Mouse (Mus musculus): ENCODE measurements at regions not wholly inside any gene's neighbourhood (a gene's known extent, or its start where the extent isn't known, plus 50 kb on each side); places are given as distances from the start of the nearest gene placed in this dataset.

GRCm38 (mm10) chr2:166429918-166430317 is 274.5 kb upstream of the Sulf2 start:
- Histone ChIP-seq H3K4me1 (peaks cover 41% of the 10 kb centered on the region), H3K9ac (no peak overlapping the region), H3K9me3 (replicated peaks) (no peaks in the 10 kb centered on the region), H3K27me3 (peaks cover 49% of the 10 kb centered on the region), H3K27ac (no peak overlapping the region), H3K4me3 (no peak overlapping the region), H3K4me2 (no peak overlapping the region), H3K36me3 (ENCODE audit: poor library complexity, severe bottlenecking) (no peaks in the 10 kb centered on the region)
- ATAC-seq: no peak
- WGBS: 68% methylated on average over 5 of the region's 5 CpGs

GRCm38 (mm10) chr2:166429494-166429893 is 274.0 kb upstream of the Sulf2 start:
- WGBS: 86% methylated on average over 12 of the region's 12 CpGs
- Histone ChIP-seq H3K9me3 (replicated peaks) (no peaks in the 10 kb centered on the region), H3K27me3 (peaks cover 53% of the 10 kb centered on the region), H3K27ac (no peak overlapping the region), H3K36me3 (ENCODE audit: poor library complexity, severe bottlenecking) (no peaks in the 10 kb centered on the region), H3K4me3 (no peak overlapping the region), H3K4me1 (peaks cover 38% of the 10 kb centered on the region), H3K4me2 (no peak overlapping the region), H3K9ac (no peak overlapping the region)
- ATAC-seq: no peak

GRCm38 (mm10) chr2:166427390-166427789 is 271.9 kb upstream of the Sulf2 start:
- H3K27me3 ChIP-seq: peaks cover 51% of the 10 kb centered on the region
- no peaks in the 10 kb centered on the region for H3K9me3 ChIP-seq (replicated peaks)
- WGBS: 76% methylated on average over 6 of the region's 6 CpGs
- no peak overlapping the region for H3K4me2 ChIP-seq
- no peak for ATAC-seq
- no peaks in the 10 kb centered on the region for H3K36me3 ChIP-seq (ENCODE audit: poor library complexity, severe bottlenecking)
- H3K27ac ChIP-seq: no peak overlapping the region
- H3K4me1 ChIP-seq: peaks cover 33% of the 10 kb centered on the region
- H3K4me3 ChIP-seq: no peak overlapping the region
- no peak overlapping the region for H3K9ac ChIP-seq

GRCm38 (mm10) chr2:166426960-166427359 is 271.5 kb upstream of the Sulf2 start:
- Histone ChIP-seq H3K27me3 (peaks cover 47% of the 10 kb centered on the region), H3K4me1 (peaks cover 33% of the 10 kb centered on the region), H3K36me3 (ENCODE audit: poor library complexity, severe bottlenecking) (no peaks in the 10 kb centered on the region), H3K27ac (no peak overlapping the region), H3K9ac (no peak overlapping the region), H3K9me3 (replicated peaks) (no peaks in the 10 kb centered on the region), H3K4me3 (no peak overlapping the region), H3K4me2 (no peak overlapping the region)
- whole genome bisulfite sequencing: 44% methylated on average over 10 of the region's 10 CpGs
- ATAC-seq: no peak

- peaks cover 33% of the 10 kb centered on the region for H3K4me1 ChIP-seq
- no peaks in the 10 kb centered on the region for H3K36me3 ChIP-seq (ENCODE audit: poor library complexity, severe bottlenecking)
- H3K4me2 ChIP-seq: no peak overlapping the region
- H3K9me3 ChIP-seq (replicated peaks): no peaks in the 10 kb centered on the region
- H3K9ac ChIP-seq: no peak overlapping the region
- peaks cover 46% of the 10 kb centered on the region for H3K27me3 ChIP-seq
- H3K4me3 ChIP-seq: no peak overlapping the region
- H3K27ac ChIP-seq: no peak overlapping the region
- no peak for ATAC-seq
- 63% methylated on average over 6 of the region's 6 CpGs for WGBS
Measured at GRCm38 (mm10) chr2:166426457-166426856, 271.0 kb upstream of the Sulf2 start.

- H3K9me3 ChIP-seq (replicated peaks): no peaks in the 10 kb centered on the region
- 88% methylated on average over 3 of the region's 3 CpGs for WGBS
- no peak overlapping the region for H3K27ac ChIP-seq
- H3K4me3 ChIP-seq: no peak overlapping the region
- peaks cover 31% of the 10 kb centered on the region for H3K4me1 ChIP-seq
- no peak overlapping the region for H3K4me2 ChIP-seq
- H3K36me3 ChIP-seq (ENCODE audit: poor library complexity, severe bottlenecking): no peaks in the 10 kb centered on the region
- no peak overlapping the region for H3K9ac ChIP-seq
- no peak for ATAC-seq
- H3K27me3 ChIP-seq: peaks cover 50% of the 10 kb centered on the region
Measured at GRCm38 (mm10) chr2:166425141-166425540, 269.7 kb upstream of the Sulf2 start.

GRCm38 (mm10) chr2:166423132-166423660 is 267.7 kb upstream of the Sulf2 start:
- no peaks in the 10 kb centered on the region for H3K9me3 ChIP-seq (replicated peaks)
- no peaks in the 10 kb centered on the region for H3K36me3 ChIP-seq (ENCODE audit: poor library complexity, severe bottlenecking)
- H3K27me3 ChIP-seq: peaks cover 47% of the 10 kb centered on the region
- no peak overlapping the region for H3K4me2 ChIP-seq
- H3K27ac ChIP-seq: no peak overlapping the region
- 19% methylated on average over 6 of the region's 6 CpGs for WGBS
- H3K9ac ChIP-seq: no peak overlapping the region
- ATAC-seq: 0 out of 2 replicates have a peak, but pooled peaks have one; percentile 33
- H3K4me1 ChIP-seq: peaks cover 32% of the 10 kb centered on the region
- H3K4me3 ChIP-seq: no peak overlapping the region

- Histone ChIP-seq H3K36me3 (ENCODE audit: poor library complexity, severe bottlenecking) (no peaks in the 10 kb centered on the region), H3K4me3 (no peak overlapping the region), H3K9me3 (replicated peaks) (no peaks in the 10 kb centered on the region), H3K9ac (no peak overlapping the region), H3K4me2 (no peak overlapping the region), H3K27me3 (peaks cover 24% of the 10 kb centered on the region), H3K4me1 (peaks cover 20% of the 10 kb centered on the region), H3K27ac (no peak overlapping the region)
- ATAC-seq: no peak
- 85% methylated on average over 8 of the region's 8 CpGs for WGBS
Measured at GRCm38 (mm10) chr2:166420275-166420674, 264.8 kb upstream of the Sulf2 start.

- 43% methylated on average over 9 of the region's 9 CpGs for WGBS
Measured at GRCm38 (mm10) chr2:166419271-166419670, 263.8 kb upstream of the Sulf2 start.

GRCm38 (mm10) chr2:166418279-166418678 is 262.8 kb upstream of the Sulf2 start:
- no peak overlapping the region for H3K27ac ChIP-seq
- WGBS: 71% methylated on average over 8 of the region's 8 CpGs
- no peaks in the 10 kb centered on the region for H3K36me3 ChIP-seq (ENCODE audit: poor library complexity, severe bottlenecking)
- no peak overlapping the region for H3K4me2 ChIP-seq
- H3K9ac ChIP-seq: no peak overlapping the region
- no peaks in the 10 kb centered on the region for H3K9me3 ChIP-seq (replicated peaks)
- H3K4me3 ChIP-seq: no peak overlapping the region
- peaks cover 13% of the 10 kb centered on the region for H3K27me3 ChIP-seq
- no peak for ATAC-seq
- H3K4me1 ChIP-seq: peaks cover 15% of the 10 kb centered on the region

More at GRCm38 (mm10) chr2:166419271-166419670, 263.8 kb upstream of the Sulf2 start:
- Histone ChIP-seq H3K27ac (no peak overlapping the region), H3K27me3 (peaks cover 14% of the 10 kb centered on the region), H3K9ac (no peak overlapping the region), H3K4me1 (peaks cover 20% of the 10 kb centered on the region), H3K4me3 (no peak overlapping the region), H3K9me3 (replicated peaks) (no peaks in the 10 kb centered on the region), H3K4me2 (no peak overlapping the region), H3K36me3 (ENCODE audit: poor library complexity, severe bottlenecking) (no peaks in the 10 kb centered on the region)
- no peak for ATAC-seq

- H3K27me3 ChIP-seq: peaks cover 13% of the 10 kb centered on the region
- ATAC-seq: no peak
Measured at GRCm38 (mm10) chr2:166417628-166418027, 262.2 kb upstream of the Sulf2 start.

GRCm38 (mm10) chr2:166415481-166415965 is 260.1 kb upstream of the Sulf2 start:
- H3K27me3 ChIP-seq: peaks cover 6% of the 10 kb centered on the region; the same call in 1 of the 2 replicates
- H3K4me1 ChIP-seq: peaks cover 29% of the 10 kb centered on the region
- H3K36me3 ChIP-seq (ENCODE audit: poor library complexity, severe bottlenecking): no peaks in the 10 kb centered on the region
- H3K4me3 ChIP-seq: no peak overlapping the region
- no peaks in the 10 kb centered on the region for H3K9me3 ChIP-seq (replicated peaks)
- H3K27ac ChIP-seq: no peak overlapping the region
- H3K9ac ChIP-seq: no peak overlapping the region
- ATAC-seq: no peak
- no peak overlapping the region for H3K4me2 ChIP-seq
- 83% methylated on average over 16 of the region's 16 CpGs for WGBS

More at GRCm38 (mm10) chr2:166417628-166418027, 262.2 kb upstream of the Sulf2 start:
- H3K27ac ChIP-seq: no peak overlapping the region
- H3K4me3 ChIP-seq: no peak overlapping the region
- 85% methylated on average over 10 of the region's 10 CpGs for WGBS
- no peak overlapping the region for H3K4me2 ChIP-seq
- H3K36me3 ChIP-seq (ENCODE audit: poor library complexity, severe bottlenecking): no peaks in the 10 kb centered on the region
- H3K4me1 ChIP-seq: peaks cover 11% of the 10 kb centered on the region
- H3K9ac ChIP-seq: no peak overlapping the region
- H3K9me3 ChIP-seq (replicated peaks): no peaks in the 10 kb centered on the region

- Histone ChIP-seq H3K9me3 (replicated peaks) (no peaks in the 10 kb centered on the region), H3K27ac (no peak overlapping the region), H3K9ac (no peak overlapping the region), H3K27me3 (peaks cover 6% of the 10 kb centered on the region; the same call in 1 of the 2 replicates), H3K4me1 (peaks cover 29% of the 10 kb centered on the region), H3K4me3 (no peak overlapping the region), H3K4me2 (no peak overlapping the region), H3K36me3 (ENCODE audit: poor library complexity, severe bottlenecking) (no peaks in the 10 kb centered on the region)
- WGBS: 94% methylated on average over 8 of the region's 8 CpGs
- no peak for ATAC-seq
Measured at GRCm38 (mm10) chr2:166414856-166415255, 259.4 kb upstream of the Sulf2 start.
